Comparison of ENCODE assay signal across 8 mouse cellular contexts in genomic region chr2:30677498-30677897, GRCm38 (mm10).
DNase-seq lines count a peak whose midpoint lies in the region; ATAC-seq and TF ChIP-seq lines count a peak whose summit lies in the region.

No protein-coding gene starts in this region.

- TF ChIP-seq CTCF in cerebellum, adult 2 months (IDR thresholded peaks at IDR 0.05; ENCODE audit: borderline replicate concordance, insufficient read depth, low read depth, low read length) = no peak

- H3K9me3 ChIP-seq in megakaryocyte, embryonic 14.5 days = peaks cover 32% of the 10 kb centered on the region
- H3K9me3 ChIP-seq in limb, embryonic 10.5 days (replicated peaks) = peaks cover 4% of the 10 kb centered on the region
- peaks cover 5% of the 10 kb centered on the region; the same call in 1 of the 2 replicates for H3K9me3 ChIP-seq in stomach, embryonic 14.5 days (ENCODE audit: control insufficient read depth, low read depth, low read length)

- H3K36me3 ChIP-seq in megakaryocyte, embryonic 14.5 days (replicated peaks; ENCODE audit: low read length) = peaks cover 11% of the 10 kb centered on the region
- no peaks in the 10 kb centered on the region; the same call in 1 of the 2 replicates for H3K36me3 ChIP-seq in limb, embryonic 10.5 days
- no peaks in the 10 kb centered on the region for H3K36me3 ChIP-seq in stomach, embryonic 14.5 days (ENCODE audit: control insufficient read depth, insufficient read depth, low read length)

- no peak for ATAC-seq in megakaryocyte, adult 5-6 weeks (ENCODE audit: poor library complexity, severe bottlenecking)
- ATAC-seq in stomach, embryonic 14.5 days (ENCODE audit: insufficient number of reproducible peaks, insufficient read depth, low FRiP score, low read depth) = no peak

- 26% methylated on average over 5 of the region's 5 CpGs for WGBS in cerebellum, adult 2 months
- 14% methylated on average over 5 of the region's 5 CpGs for WGBS in limb, embryonic 10.5 days
- WGBS in stomach, embryonic 14.5 days = 7% methylated on average over 5 of the region's 5 CpGs

- peak overlapping the region; percentile 23 for H3K4me3 ChIP-seq in cerebellum, adult 2 months (replicated peaks; ENCODE audit: insufficient read depth, low read depth, low read length)
- H3K4me3 ChIP-seq in megakaryocyte, embryonic 14.5 days (replicated peaks) = peak overlapping the region; percentile 88
- peak overlapping the region; percentile 55 for H3K4me3 ChIP-seq in limb, embryonic 10.5 days
- peak overlapping the region; percentile 14 for H3K4me3 ChIP-seq in stomach, embryonic 14.5 days (ENCODE audit: low read depth, low read length)

- peak overlapping the region; percentile 18 for H3K9ac ChIP-seq in stomach, embryonic 14.5 days (replicated peaks; ENCODE audit: low read depth, low read length)

- H3K27ac ChIP-seq in cerebellum, adult 2 months (ENCODE audit: insufficient read depth, low read length) = peak overlapping the region; percentile 24
- H3K27ac ChIP-seq in limb, embryonic 10.5 days = peak overlapping the region; percentile 86
- peak overlapping the region; percentile 98 for H3K27ac ChIP-seq in stomach, embryonic 14.5 days (ENCODE audit: low read length)

- H3K27me3 ChIP-seq in cerebellum, adult 2 months (ENCODE audit: control insufficient read depth, insufficient read depth, low read length) = no peaks in the 10 kb centered on the region
- H3K27me3 ChIP-seq in megakaryocyte, embryonic 14.5 days (replicated peaks) = peaks cover 67% of the 10 kb centered on the region
- peaks cover 15% of the 10 kb centered on the region for H3K27me3 ChIP-seq in limb, embryonic 10.5 days (ENCODE audit: low read depth, poor library complexity, severe bottlenecking)
- H3K27me3 ChIP-seq in stomach, embryonic 14.5 days (ENCODE audit: control insufficient read depth, insufficient read depth, low read length) = no peaks in the 10 kb centered on the region

- no peak for DNase-seq in cerebellum, adult 2 months
- DNase-seq in cerebellum, adult 18-20 months = no peak
- no peak for DNase-seq in limb, embryonic 10.5 days (ENCODE audit: low spot score)
- DNase-seq in frontal cortex, postnatal 25 days (ENCODE audit: low spot score in 2 of 2) = no peak
- no peak for DNase-seq in left cerebral cortex, postnatal 14 days (ENCODE audit: low spot score in 2 of 2)

- peaks cover 15% of the 10 kb centered on the region for H3K4me1 ChIP-seq in cerebellum, adult 2 months (ENCODE audit: control insufficient read depth, insufficient read depth, low read length)
- peaks cover 55% of the 10 kb centered on the region for H3K4me1 ChIP-seq in megakaryocyte, embryonic 14.5 days
- peaks cover 38% of the 10 kb centered on the region for H3K4me1 ChIP-seq in limb, embryonic 10.5 days
- H3K4me1 ChIP-seq in stomach, embryonic 14.5 days (ENCODE audit: control insufficient read depth, insufficient read depth, low read length) = peaks cover 20% of the 10 kb centered on the region

- intact Hi-C loops in left cerebral cortex, postnatal 14 days (cut with DNase I) = loop anchor here (5.0 kb wide), 1 partner anchor 40 kb away; no protein-coding TSS in a partner anchor

- H3K4me2 ChIP-seq in stomach, embryonic 14.5 days (replicated peaks; ENCODE audit: low read depth, low read length) = peak overlapping the region; percentile 57

- no peak for TF ChIP-seq POLR2A in cerebellum, adult 2 months (IDR thresholded peaks at IDR 0.05; ENCODE audit: borderline replicate concordance, insufficient read depth, low read length)

Comparison
In these comparisons a context has a peak if more than half of its experiments do, and no peak if none do; other contexts are left out.
1. H3K27ac ChIP-seq: peak in every context shown above with its lines; median percentile 98 in stomach, embryonic 14.5 days; 86 in limb, embryonic 10.5 days; 24 in cerebellum, adult 2 months.
2. H3K4me3 ChIP-seq: peak in every context shown above with its lines; median percentile 88 in megakaryocyte, embryonic 14.5 days; 55 in limb, embryonic 10.5 days; 23 in cerebellum, adult 2 months; 14 in stomach, embryonic 14.5 days.